Mouse (Mus musculus): ENCODE measurements around the gene Slc28a2.
A peak's percentile ranks its signal among the peaks of the same experiment; 100 is the strongest.
"Not testable (repeated sequence)": the region's sequence is repeated elsewhere in the genome, so short reads cannot be mapped to it uniquely, and the experiment has no call there.

Gene Slc28a2

DNA sequence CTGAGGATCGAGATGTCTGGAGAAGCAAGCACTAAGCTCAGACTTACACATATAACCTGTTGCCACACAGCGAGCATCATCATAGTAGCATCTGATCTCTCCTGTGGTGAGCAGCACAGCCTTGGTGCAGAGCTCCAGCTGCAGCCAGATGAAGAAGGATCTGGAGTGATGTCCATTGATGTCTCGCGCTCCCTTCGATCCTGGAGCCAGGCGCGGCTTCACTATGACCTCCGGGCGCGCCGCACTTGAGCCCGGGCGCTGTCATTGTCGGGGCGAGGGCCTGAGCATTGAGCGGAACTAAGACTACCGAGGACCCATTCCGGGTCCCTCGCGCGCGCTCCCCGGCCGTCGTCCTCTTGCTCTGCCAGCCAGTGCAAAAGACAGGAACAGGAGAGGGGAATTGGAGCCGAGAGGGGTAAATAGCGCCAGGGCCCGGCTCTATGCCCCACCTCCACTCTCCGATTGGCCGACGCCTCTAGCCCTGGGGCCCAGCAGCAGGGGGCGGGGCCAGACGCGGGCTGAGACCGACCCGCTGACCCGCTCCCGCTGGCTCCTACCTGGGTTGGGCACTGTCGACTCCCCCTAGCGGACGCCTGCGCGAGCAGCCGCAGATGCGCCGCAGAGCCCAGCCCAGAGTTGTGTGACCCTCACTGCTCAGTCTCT is 41.2 kb downstream of the Slc28a2 start:
- DNase-seq (ENCODE audit: low read depth, low spot score): peak; percentile 86

DNA sequence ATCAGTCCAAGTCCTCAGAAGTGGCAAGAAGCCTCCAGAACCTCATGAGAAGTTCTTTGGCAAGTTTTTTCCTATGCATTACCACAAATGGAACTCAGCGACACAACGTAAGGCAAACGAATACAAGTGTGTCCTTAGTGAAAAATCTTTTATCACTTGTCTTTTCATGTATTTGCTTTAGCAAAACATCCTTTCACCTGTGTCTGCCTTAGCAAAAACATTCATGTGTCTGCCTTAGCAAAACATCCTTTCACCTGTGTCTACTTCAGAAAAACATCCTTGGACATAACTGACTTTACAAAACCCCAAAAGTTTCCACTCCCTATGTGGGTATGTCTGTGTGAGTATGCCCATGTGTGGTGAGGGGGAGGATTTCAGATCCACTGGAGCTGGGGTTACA is 42.9 kb downstream of the Slc28a2 start:
- no peak for DNase-seq (ENCODE audit: low read depth, low spot score)

DNA sequence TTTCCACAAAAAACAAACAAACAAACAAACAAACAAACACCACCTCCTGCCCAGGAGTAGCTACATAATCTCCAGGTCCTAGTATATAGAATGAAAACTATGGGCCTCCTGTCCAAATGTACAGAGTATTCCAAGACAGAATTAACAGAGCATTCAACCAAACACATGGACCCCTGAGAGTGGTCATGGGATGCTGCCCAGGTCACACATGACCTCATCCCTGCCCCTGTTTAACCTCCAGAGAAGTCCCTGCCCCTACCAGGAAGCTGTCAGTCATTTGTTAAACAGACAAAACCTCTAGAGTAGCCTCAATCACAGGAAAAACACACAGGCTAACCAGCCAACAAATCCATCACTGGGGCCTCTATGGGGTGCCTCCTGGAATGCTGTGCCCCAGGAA is 50.3 kb downstream of the Slc28a2 start:
- no peak for DNase-seq (ENCODE audit: low read depth, low spot score)

GRCm38 (mm10) chr2:122483787-122484186 is 57.5 kb downstream of the Slc28a2 start:
- not testable (repeated sequence) for DNase-seq (ENCODE audit: low read depth, low spot score)

GRCm38 (mm10) chr2:122484641-122485040 is 58.4 kb downstream of the Slc28a2 start, which contains the start of gene Gm14085:
Gene Gm14085, plus strand, starts transcription at chr2:122484941.
- DNase-seq (ENCODE audit: low read depth, low spot score): no peak

DNA sequence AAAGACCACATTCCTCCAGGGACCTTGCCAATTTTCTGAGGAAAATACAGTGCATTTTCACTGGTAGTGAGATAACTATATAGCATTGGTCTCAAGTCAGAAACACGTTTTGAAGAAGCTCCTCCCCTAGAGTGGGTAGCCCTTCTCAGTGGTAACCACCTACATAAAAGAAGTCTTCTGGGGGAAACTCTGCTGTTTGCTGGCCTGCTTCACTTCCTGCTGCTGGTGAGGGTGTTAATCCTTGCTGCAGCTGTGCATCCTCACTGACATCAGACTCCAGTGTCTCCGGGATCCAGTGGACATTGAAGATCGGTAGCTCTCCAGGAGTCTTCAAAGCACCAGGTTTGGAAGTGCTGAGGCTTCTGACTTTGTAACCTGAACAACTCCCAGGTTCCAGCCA is 59.4 kb downstream of the Slc28a2 start:
- DNase-seq (ENCODE audit: low read depth, low spot score): not testable (repeated sequence)

DNA sequence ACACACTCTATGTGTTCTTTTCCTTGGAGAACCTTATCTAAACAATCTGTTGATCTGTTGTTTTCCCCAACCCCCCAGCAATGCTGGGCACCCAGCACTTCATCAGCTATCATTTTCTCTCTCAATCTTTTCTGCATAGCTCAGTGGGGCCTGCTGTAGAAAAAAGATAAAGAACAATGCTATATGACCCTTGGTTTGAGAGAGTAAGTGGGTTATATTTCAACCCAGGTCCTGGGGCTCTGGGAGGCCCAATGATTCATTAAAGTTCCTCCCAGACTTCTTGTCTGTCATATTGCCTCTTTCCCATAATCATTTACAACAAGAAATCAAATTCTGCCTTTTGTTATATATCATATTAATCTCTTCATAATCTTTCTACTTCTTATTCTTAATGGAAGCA is 59.8 kb downstream of the Slc28a2 start:
- not testable (repeated sequence) for DNase-seq (ENCODE audit: low read depth, low spot score)

- DNase-seq (ENCODE audit: low read depth, low spot score): no peak
Observed at GRCm38 (mm10) chr2:122486674-122487073, 60.4 kb downstream of the Slc28a2 start.

All from retina, postnatal 7 days (tissue).